Mouse (Mus musculus): Measurements from ENCODE around the gene Mettl7a3. TPM values are rescaled to one million over a fixed set of nuclear protein-coding genes. Genes with fewer than 3 reads are reported as not detected.

The Mettl7a3 gene
- polyA plus RNA-seq (2016; fragmentation: Nextera tagmentation; extraction: Ambion mirVana), result 0.13 and 0.25 TPM in 2 replicates

GRCm38 (mm10) chr15:100334629-100335028, at the start of gene Mettl7a3:
TSS of gene Mettl7a3 (plus strand) at chr15:100334929.
- Histone ChIP-seq H3K4me1 (replicated peaks) (0 out of 2 replicates have a peak, but pooled peaks cover 3% of the 10 kb centered on the region), H3K9me3 (no peaks in the 10 kb centered on the region), H3K36me3 (no peaks in the 10 kb centered on the region), H3K9ac (replicated peaks) (no peak within 1 kb of the TSS), H3K27me3 (no peaks in the 10 kb centered on the region), H3K4me3 (replicated peaks) (no peak within 1 kb of the TSS), H3K27ac (no peak within 1 kb of the TSS), H3K4me2 (no peak within 1 kb of the TSS)
- 60% methylated on average over 10 of the region's 10 CpGs for WGBS
- no peak for ATAC-seq (ENCODE audit: insufficient number of reproducible peaks, insufficient read depth, low FRiP score, low TSS enrichment, low read depth)

DNA sequence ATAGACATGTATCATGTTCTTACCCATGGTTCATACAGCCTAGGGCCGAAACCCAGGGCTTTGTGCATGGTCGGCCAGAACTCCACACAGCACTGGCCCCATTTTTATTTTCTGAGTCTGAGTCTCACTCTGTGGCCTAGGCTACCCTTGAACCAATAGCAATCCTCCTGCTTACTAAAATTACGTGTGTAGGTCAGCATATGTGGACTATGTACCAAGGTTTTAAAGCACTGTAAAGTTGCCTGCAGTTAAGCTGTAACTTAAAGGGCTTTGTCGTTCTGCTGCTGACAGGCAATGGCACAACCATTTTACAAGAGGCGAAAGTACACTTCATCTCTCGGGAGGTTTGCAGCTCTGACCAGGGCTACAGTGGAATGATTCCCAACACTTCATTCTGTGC, 45.7 kb upstream of the Mettl7a3 start:
- H3K27ac ChIP-seq, result no peak overlapping the region
- H3K4me1 ChIP-seq (replicated peaks), result no peaks in the 10 kb centered on the region
- no peaks in the 10 kb centered on the region for H3K27me3 ChIP-seq
- no peak overlapping the region for H3K4me2 ChIP-seq
- no peak overlapping the region for H3K9ac ChIP-seq (replicated peaks)
- 0 out of 2 replicates have a peak, but pooled peaks cover 5% of the 10 kb centered on the region for H3K9me3 ChIP-seq
- 81% methylated on average over 6 of the region's 6 CpGs for WGBS
- no peak overlapping the region for H3K4me3 ChIP-seq (replicated peaks)
- ATAC-seq (ENCODE audit: insufficient number of reproducible peaks, insufficient read depth, low FRiP score, low TSS enrichment, low read depth), result no peak
- H3K36me3 ChIP-seq, result no peaks in the 10 kb centered on the region

DNA sequence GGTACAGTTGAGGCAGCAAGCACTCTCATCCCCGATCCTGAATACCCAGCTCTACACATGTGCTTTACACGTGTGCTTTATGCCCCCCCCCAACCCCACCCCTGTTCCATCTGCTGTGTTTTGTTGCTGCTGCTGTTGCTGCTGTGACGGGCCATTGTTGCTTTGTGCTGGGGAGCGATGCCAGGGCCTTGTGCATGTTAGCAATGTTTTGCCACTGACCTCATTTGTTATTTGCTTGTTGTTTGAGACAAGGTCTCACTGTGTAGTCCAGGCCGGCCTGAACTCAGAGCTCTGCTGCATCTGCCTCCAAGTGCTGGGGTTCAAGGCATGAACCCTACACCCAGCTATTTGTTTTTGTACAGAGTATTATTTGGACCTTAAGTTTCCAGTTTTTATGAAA, 43.9 kb upstream of the Mettl7a3 start:
- Histone ChIP-seq H3K27ac (no peak overlapping the region), H3K4me2 (no peak overlapping the region), H3K27me3 (no peaks in the 10 kb centered on the region), H3K4me1 (replicated peaks) (no peaks in the 10 kb centered on the region; the same call in 1 of the 2 replicates), H3K9ac (replicated peaks) (no peak overlapping the region), H3K9me3 (0 out of 2 replicates have a peak, but pooled peaks cover 5% of the 10 kb centered on the region), H3K4me3 (replicated peaks) (no peak overlapping the region), H3K36me3 (no peaks in the 10 kb centered on the region)
- 84% methylated on average over 5 of the region's 5 CpGs for WGBS
- ATAC-seq (ENCODE audit: insufficient number of reproducible peaks, insufficient read depth, low FRiP score, low TSS enrichment, low read depth), result no peak

GRCm38 (mm10) chr15:100292326-100292725, 42.4 kb upstream of the Mettl7a3 start:
- 0 out of 2 replicates have a peak, but pooled peaks cover 5% of the 10 kb centered on the region for H3K9me3 ChIP-seq
- no peak overlapping the region for H3K9ac ChIP-seq (replicated peaks)
- H3K27ac ChIP-seq, result no peak overlapping the region
- H3K27me3 ChIP-seq, result no peaks in the 10 kb centered on the region
- no peak overlapping the region for H3K4me2 ChIP-seq
- no peaks in the 10 kb centered on the region for H3K36me3 ChIP-seq
- H3K4me1 ChIP-seq (replicated peaks), result no peaks in the 10 kb centered on the region; the same call in 1 of the 2 replicates
- 62% methylated on average over 7 of the region's 7 CpGs for WGBS
- H3K4me3 ChIP-seq (replicated peaks), result no peak overlapping the region
- no peak for ATAC-seq (ENCODE audit: insufficient number of reproducible peaks, insufficient read depth, low FRiP score, low TSS enrichment, low read depth)

- Histone ChIP-seq H3K27ac (no peak overlapping the region), H3K4me1 (replicated peaks) (no peaks in the 10 kb centered on the region; the same call in 1 of the 2 replicates), H3K36me3 (no peaks in the 10 kb centered on the region), H3K4me3 (replicated peaks) (no peak overlapping the region), H3K9ac (replicated peaks) (no peak overlapping the region), H3K9me3 (no peaks in the 10 kb centered on the region), H3K4me2 (no peak overlapping the region), H3K27me3 (no peaks in the 10 kb centered on the region)
- no peak for ATAC-seq (ENCODE audit: insufficient number of reproducible peaks, insufficient read depth, low FRiP score, low TSS enrichment, low read depth)
- WGBS, result 89% methylated on average over 5 of the region's 5 CpGs
Observed at GRCm38 (mm10) chr15:100297856-100298255, 36.9 kb upstream of the Mettl7a3 start.

- Histone ChIP-seq H3K27ac (no peak overlapping the region), H3K36me3 (no peaks in the 10 kb centered on the region), H3K27me3 (0 out of 2 replicates have a peak, but pooled peaks cover 1% of the 10 kb centered on the region), H3K4me2 (no peak overlapping the region), H3K9ac (replicated peaks) (no peak overlapping the region), H3K4me1 (replicated peaks) (no peaks in the 10 kb centered on the region; the same call in 1 of the 2 replicates), H3K4me3 (replicated peaks) (no peak overlapping the region), H3K9me3 (no peaks in the 10 kb centered on the region)
- WGBS, result 77% methylated on average over 6 of the region's 6 CpGs
- no peak for ATAC-seq (ENCODE audit: insufficient number of reproducible peaks, insufficient read depth, low FRiP score, low TSS enrichment, low read depth)
Observed at GRCm38 (mm10) chr15:100300499-100300898, 34.2 kb upstream of the Mettl7a3 start.

GRCm38 (mm10) chr15:100301556-100301955, 33.2 kb upstream of the Mettl7a3 start:
- H3K27me3 ChIP-seq, result peaks cover 7% of the 10 kb centered on the region; the same call in 1 of the 2 replicates
- H3K9ac ChIP-seq (replicated peaks), result no peak overlapping the region
- WGBS, result 84% methylated on average over 15 of the region's 15 CpGs
- no peak overlapping the region for H3K27ac ChIP-seq
- H3K4me1 ChIP-seq (replicated peaks), result no peaks in the 10 kb centered on the region
- no peaks in the 10 kb centered on the region for H3K36me3 ChIP-seq
- no peaks in the 10 kb centered on the region for H3K9me3 ChIP-seq
- H3K4me2 ChIP-seq, result no peak overlapping the region
- ATAC-seq (ENCODE audit: insufficient number of reproducible peaks, insufficient read depth, low FRiP score, low TSS enrichment, low read depth), result no peak
- H3K4me3 ChIP-seq (replicated peaks), result no peak overlapping the region

DNA sequence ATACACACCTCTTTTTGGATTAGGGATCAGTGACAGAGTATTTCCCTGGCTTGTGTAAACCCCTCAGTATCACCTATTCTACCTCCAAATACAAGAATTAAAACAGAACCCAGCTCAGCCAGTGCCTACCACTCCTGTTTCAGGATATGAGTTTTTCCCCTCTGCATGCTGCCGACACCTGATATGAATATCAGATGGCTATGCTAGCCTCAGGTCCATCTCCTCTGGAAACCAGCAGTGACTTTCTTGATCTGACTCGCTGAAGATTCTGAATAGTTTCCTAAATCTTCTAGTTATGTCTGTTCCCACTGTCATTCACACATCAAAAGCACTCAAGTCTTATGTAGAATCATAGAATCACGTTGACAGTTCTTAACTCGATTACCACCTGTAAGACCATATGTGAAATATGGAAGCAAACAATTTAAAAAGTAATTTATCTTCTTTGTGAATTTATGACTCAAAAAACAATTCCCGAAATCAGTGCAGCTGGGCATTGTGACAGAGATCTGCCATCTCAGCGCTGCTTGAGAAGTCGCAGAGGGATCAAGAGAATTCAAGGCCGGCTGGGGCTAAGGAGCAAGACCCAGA, 31.2 kb upstream of the Mettl7a3 start:
- Histone ChIP-seq H3K27ac (0 out of 2 replicates have a peak overlapping the region, but pooled peaks have one; percentile 67), H3K9ac (replicated peaks) (no peak overlapping the region), H3K4me3 (replicated peaks) (peak overlapping the region; percentile 50; the same call in 1 of the 2 replicates), H3K36me3 (no peaks in the 10 kb centered on the region), H3K27me3 (peaks cover 7% of the 10 kb centered on the region; the same call in 1 of the 2 replicates), H3K4me1 (replicated peaks) (no peaks in the 10 kb centered on the region), H3K9me3 (no peaks in the 10 kb centered on the region), H3K4me2 (peak overlapping the region; percentile 76)
- no peak for ATAC-seq (ENCODE audit: insufficient number of reproducible peaks, insufficient read depth, low FRiP score, low TSS enrichment, low read depth)
- WGBS, result 60% methylated on average over 8 of the region's 8 CpGs

- no peaks in the 10 kb centered on the region for H3K9me3 ChIP-seq
- peak within 1 kb of the TSS; percentile 67 for H3K27ac ChIP-seq
- H3K4me3 ChIP-seq (replicated peaks), result peak within 1 kb of the TSS; percentile 50
- H3K27me3 ChIP-seq, result peaks cover 7% of the 10 kb centered on the region; the same call in 1 of the 2 replicates
- peak; percentile 77; the same call in 1 of the 2 replicates for ATAC-seq (ENCODE audit: insufficient number of reproducible peaks, insufficient read depth, low FRiP score, low TSS enrichment, low read depth)
- 6% methylated on average over 21 of the region's 30 CpGs for WGBS
- peak within 1 kb of the TSS; percentile 76 for H3K4me2 ChIP-seq
- H3K4me1 ChIP-seq (replicated peaks), result no peaks in the 10 kb centered on the region
- H3K9ac ChIP-seq (replicated peaks), result peak within 1 kb of the TSS; percentile 66
- no peaks in the 10 kb centered on the region for H3K36me3 ChIP-seq
Observed at GRCm38 (mm10) chr15:100304019-100304991, 30.4 kb upstream of the Mettl7a3 start, which contains the start of gene Mettl7a1. TSS of gene Mettl7a1 (plus strand) at chr15:100304140.

- Histone ChIP-seq H3K9me3 (no peaks in the 10 kb centered on the region), H3K27me3 (peaks cover 7% of the 10 kb centered on the region; the same call in 1 of the 2 replicates), H3K4me1 (replicated peaks) (no peaks in the 10 kb centered on the region), H3K4me3 (replicated peaks) (no peak overlapping the region), H3K27ac (no peak overlapping the region), H3K4me2 (no peak overlapping the region), H3K9ac (replicated peaks) (no peak overlapping the region), H3K36me3 (no peaks in the 10 kb centered on the region)
- ATAC-seq (ENCODE audit: insufficient number of reproducible peaks, insufficient read depth, low FRiP score, low TSS enrichment, low read depth), result no peak
- 79% methylated on average over 2 of the region's 2 CpGs for WGBS
Observed at GRCm38 (mm10) chr15:100306201-100306600, 28.5 kb upstream of the Mettl7a3 start.

All from limb, embryonic 12.5 days (tissue).